ENCODE assay signal across 12 mouse cellular contexts in the genomic region with DNA sequence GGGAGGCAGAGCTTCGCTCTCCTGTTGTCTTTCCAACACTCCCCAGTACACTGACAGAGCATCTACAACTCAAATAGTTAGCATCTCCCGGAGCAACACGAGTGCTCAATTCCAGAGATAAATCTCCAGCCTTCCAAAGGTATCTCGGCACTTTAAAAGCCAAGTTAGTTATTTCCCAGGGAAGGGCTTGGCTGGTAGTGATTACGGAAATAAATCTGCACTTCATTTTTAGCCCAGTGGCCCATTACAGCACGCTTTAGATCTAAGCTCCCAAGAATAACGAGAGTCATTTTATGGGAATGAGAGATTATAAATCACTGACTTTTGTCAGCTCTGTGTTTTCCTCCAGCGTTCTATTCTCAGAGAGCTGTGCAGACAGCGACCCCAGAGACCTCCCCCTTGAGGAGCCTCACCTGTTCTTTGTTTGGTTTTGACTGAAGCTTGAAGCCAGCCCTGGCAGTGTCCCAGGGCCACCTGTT.
DNase-seq lines count a peak whose midpoint lies in the region; ATAC-seq lines count a peak whose summit lies in the region.
"Had no signal": no experiment of that assay in that cellular context is flagged by ENCODE, and none has a peak within 500 bp of the region (broad histone marks: within the 10 kb centered on the region; RNA-seq: fewer than 3 reads in every experiment).

No protein-coding gene starts in this region.

- H3K4me2 ChIP-seq in kidney, embryonic 16.5 days (replicated peaks; ENCODE audit: low read depth, low read length): peak overlapping the region; percentile 24; the same call in 1 of the 2 replicates
- peak overlapping the region; percentile 7; the same call in 1 of the 2 replicates for H3K4me2 ChIP-seq in heart, embryonic 14.5 days (ENCODE audit: low read length)
- no peak overlapping the region for H3K4me2 ChIP-seq in neural tube, embryonic 11.5 days (ENCODE audit: low read depth)
- H3K4me2 ChIP-seq: embryonic facial prominence, embryonic 13.5 days; liver, embryonic 13.5 days had no signal

- intact Hi-C loops in gastrocnemius, postnatal 14 days (cut with DNase I; ENCODE audit: low total_unique reads): no loop called here

- 4% methylated on average over 9 of the region's 9 CpGs for WGBS in kidney, embryonic 16.5 days
- 22% methylated on average over 9 of the region's 9 CpGs for WGBS in heart, embryonic 14.5 days
- 14% methylated on average over 9 of the region's 9 CpGs for WGBS in neural tube, embryonic 11.5 days

- peak overlapping the region; percentile 72 for H3K27ac ChIP-seq in kidney, embryonic 16.5 days (ENCODE audit: low read length)
- peak overlapping the region; percentile 47 to 51 for H3K27ac ChIP-seq in heart, embryonic 14.5 days (replicated peaks in 1 of 2; ENCODE audit: control insufficient read depth in 1 of 2, insufficient read depth in 1 of 2, low read depth in 2 of 2, low read length in 2 of 2)
- peak overlapping the region; percentile 28; the same call in 1 of the 2 replicates for H3K27ac ChIP-seq in neural tube, embryonic 11.5 days (ENCODE audit: low read depth, low read length)
- H3K27ac ChIP-seq: embryonic facial prominence, embryonic 13.5 days; liver, embryonic 13.5 days had no signal

- H3K27me3 ChIP-seq in kidney, embryonic 16.5 days (ENCODE audit: insufficient read depth, low read length): no peaks in the 10 kb centered on the region
- no peaks in the 10 kb centered on the region for H3K27me3 ChIP-seq in heart, embryonic 14.5 days (ENCODE audit: control insufficient read depth, insufficient read depth, low read length)
- H3K27me3 ChIP-seq in neural tube, embryonic 11.5 days (ENCODE audit: control insufficient read depth, insufficient read depth, low read length): no peaks in the 10 kb centered on the region
- H3K27me3 ChIP-seq: liver, embryonic 13.5 days had no signal

- DNase-seq in cerebellum, postnatal 14 days: peak; percentile 21 to 23
- no peak for DNase-seq in cerebellum, adult 11-12 months
- DNase-seq in kidney, adult 18-20 months: no peak
- peak; percentile 42 for DNase-seq in neural tube, embryonic 11.5 days (ENCODE audit: low spot score)
- no peak for DNase-seq in yolk sac, embryonic 10.5 days (ENCODE audit: low spot score)
- no peak for DNase-seq in gastrocnemius, postnatal 14 days
- DNase-seq: liver, embryonic 13.5 days; thymus, postnatal 4 days had no signal

- H3K9ac ChIP-seq in kidney, embryonic 16.5 days (replicated peaks; ENCODE audit: low read length): no peak overlapping the region
- H3K9ac ChIP-seq in heart, embryonic 14.5 days (ENCODE audit: low read length): no peak overlapping the region
- H3K9ac ChIP-seq in neural tube, embryonic 11.5 days (ENCODE audit: low read length): no peak overlapping the region
- H3K9ac ChIP-seq: embryonic facial prominence, embryonic 13.5 days; liver, embryonic 13.5 days had no signal

- no peak overlapping the region for H3K4me3 ChIP-seq in kidney, embryonic 16.5 days (ENCODE audit: low read length)
- no peak overlapping the region for H3K4me3 ChIP-seq in heart, embryonic 14.5 days (ENCODE audit: control insufficient read depth in 1 of 2, insufficient read depth in 1 of 2, low read depth in 1 of 2, low read length in 2 of 2)
- no peak overlapping the region for H3K4me3 ChIP-seq in neural tube, embryonic 11.5 days (ENCODE audit: low read depth, low read length)
- H3K4me3 ChIP-seq: embryonic facial prominence, embryonic 13.5 days; liver, embryonic 13.5 days had no signal

- H3K9me3 ChIP-seq in kidney, embryonic 16.5 days (ENCODE audit: low read length): no peaks in the 10 kb centered on the region
- no peaks in the 10 kb centered on the region for H3K9me3 ChIP-seq in heart, embryonic 14.5 days (ENCODE audit: control insufficient read depth, low read length)
- H3K9me3 ChIP-seq in neural tube, embryonic 11.5 days (ENCODE audit: control insufficient read depth, low read length): no peaks in the 10 kb centered on the region
- H3K9me3 ChIP-seq: embryonic facial prominence, embryonic 13.5 days; liver, embryonic 13.5 days had no signal

- H3K4me1 ChIP-seq in kidney, embryonic 16.5 days (ENCODE audit: insufficient read depth, low read length): peaks cover 21% of the 10 kb centered on the region
- H3K4me1 ChIP-seq in heart, embryonic 14.5 days (ENCODE audit: control insufficient read depth in 2 of 2, insufficient read depth in 2 of 2, low read length in 2 of 2): peaks cover 8 to 30% of the 10 kb centered on the region in 2 experiments
- H3K4me1 ChIP-seq in neural tube, embryonic 11.5 days (ENCODE audit: control insufficient read depth, insufficient read depth, low read length): peaks cover 10% of the 10 kb centered on the region; the same call in 1 of the 2 replicates
- H3K4me1 ChIP-seq: liver, embryonic 13.5 days had no signal

- no peaks in the 10 kb centered on the region for H3K36me3 ChIP-seq in kidney, embryonic 16.5 days (ENCODE audit: insufficient read depth, low read length)
- H3K36me3 ChIP-seq in heart, embryonic 14.5 days (ENCODE audit: control insufficient read depth, insufficient read depth, low read length): no peaks in the 10 kb centered on the region
- no peaks in the 10 kb centered on the region for H3K36me3 ChIP-seq in neural tube, embryonic 11.5 days (ENCODE audit: control insufficient read depth, insufficient read depth, low read length)
- H3K36me3 ChIP-seq: embryonic facial prominence, embryonic 13.5 days; G1E; liver, embryonic 13.5 days had no signal

- ATAC-seq in kidney, embryonic 16.5 days (ENCODE audit: low FRiP score, low TSS enrichment): peak; percentile 85
- no peak for ATAC-seq in heart, embryonic 14.5 days (ENCODE audit: insufficient number of reproducible peaks, insufficient read depth, low FRiP score, low read depth)
- ATAC-seq in neural tube, embryonic 11.5 days (ENCODE audit: insufficient read depth, low FRiP score, low TSS enrichment): no peak; the same call in 1 of the 2 replicates

Comparison
In these comparisons a context has a peak if more than half of its experiments do, and no peak if none do; other contexts are left out.
1. DNase-seq: peak in cerebellum, postnatal 14 days (2 of 2) and neural tube, embryonic 11.5 days (single experiment); none in cerebellum, adult 11-12 months (single experiment), kidney, adult 18-20 months (single experiment), yolk sac, embryonic 10.5 days (single experiment) and gastrocnemius, postnatal 14 days (single experiment).
2. Peak in every context shown above with its lines, with median percentiles within 50 percentile points of each other: H3K27ac ChIP-seq.